Mouse (Mus musculus) kidney, adult 2 months (tissue): ENCODE measurements at regions not wholly inside any gene's neighbourhood (a gene's known extent, or its start where the extent isn't known, plus 50 kb on each side); places are given as distances from the start of the nearest gene placed in this dataset.

Experiments used
- CTCF ChIP-seq: fragments of 200-500 bp; conservative IDR thresholded peaks from 2 replicates; pipeline ENCODE4 v1.5.1; 2011; ENCODE audit warnings: low read depth, mild to moderate bottlenecking, control low read depth, low read length, moderate library complexity, mixed read lengths; ENCODE audit not compliant: insufficient read depth, insufficient read length
- POLR2A ChIP-seq: fragments of 200-500 bp; IDR thresholded peaks from one replicate; pipeline ENCODE4 v1.6.1; 2011; ENCODE audit warnings: low read depth, low read length, control low read depth

DNA sequence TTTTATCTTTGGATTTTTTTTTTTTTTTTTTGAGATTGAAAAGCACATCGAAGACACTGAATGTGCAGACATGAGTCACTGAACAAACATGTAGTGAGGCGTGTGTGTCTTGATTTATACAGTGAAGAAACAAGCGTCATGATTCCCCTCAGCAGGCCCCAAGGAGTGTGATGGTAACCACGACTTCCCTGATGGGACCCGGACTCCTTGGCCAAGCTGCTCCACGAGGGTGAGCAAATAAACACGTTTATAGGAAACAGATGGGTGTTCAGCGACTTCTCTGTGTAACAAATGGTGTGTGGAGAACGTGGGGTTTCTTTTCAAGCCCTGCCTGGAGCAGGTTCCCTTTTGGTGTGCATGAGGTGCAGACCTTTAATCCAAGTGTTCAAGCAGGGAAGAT lies 228.9 kb upstream of the Elac2 start:
- no peak for TF ChIP-seq POLR2A
- TF ChIP-seq CTCF = no peak
